Mouse (Mus musculus) forebrain, postnatal 0 days (tissue): Measurements from ENCODE around the gene Gopc. TPM values are rescaled to one million over a fixed set of nuclear protein-coding genes. Genes with fewer than 3 reads are reported as not detected.

Source experiments
- ATAC-seq: fragments of 200-750 bp; cut with Nextera tagmentation; 2 replicates; pipeline ENCODE4 v1.8.0; 2017; ENCODE audit warnings: mild to moderate bottlenecking, moderate library complexity
- DNase-seq: peaks from one replicate; pipeline ENCODE4 v3.0.0-alpha.2; 2015
- H3K27ac ChIP-seq: fragments of 300-500 bp; sonication (generic); 2 replicates; pipeline ENCODE4 v1.5.1; 2014; ENCODE audit warnings: low read depth, mild to moderate bottlenecking, antibody characterized with exemption, low read length, moderate library complexity, mixed read lengths
- H3K27me3 ChIP-seq: fragments of 300-500 bp; sonication (generic); 2 replicates; pipeline ENCODE4 v1.6.1; 2014; ENCODE audit warnings: mild to moderate bottlenecking, low read length, mixed read lengths; ENCODE audit not compliant: insufficient read depth
- H3K36me3 ChIP-seq: fragments of 300-500 bp; sonication (generic); 2 replicates; pipeline ENCODE4 v1.6.1; 2014; ENCODE audit warnings: mild to moderate bottlenecking, moderate library complexity; ENCODE audit not compliant: insufficient read depth
- H3K4me1 ChIP-seq: fragments of 300-500 bp; sonication (generic); 2 replicates; pipeline ENCODE4 v1.6.1; 2014; ENCODE audit warnings: antibody characterized with exemption; ENCODE audit not compliant: insufficient read depth
- H3K4me2 ChIP-seq: fragments of 300-500 bp; sonication (generic); 2 replicates; pipeline ENCODE4 v1.6.1; 2014; ENCODE audit warnings: low read depth, mild to moderate bottlenecking, moderate library complexity
- H3K4me3 ChIP-seq: fragments of 300-500 bp; sonication (generic); 2 replicates; pipeline ENCODE4 v1.5.1; 2014; ENCODE audit warnings: low read depth, low read length, mixed read lengths
- H3K9ac ChIP-seq: fragments of 300-500 bp; sonication (generic); 2 replicates; pipeline ENCODE4 v1.6.1; 2014; ENCODE audit warnings: mild to moderate bottlenecking
- H3K9me3 ChIP-seq: fragments of 300-500 bp; sonication (generic); 2 replicates; pipeline ENCODE4 v1.6.1; 2016; ENCODE audit warnings: low read length
- CTCF ChIP-seq: sonication (generic); IDR thresholded peaks from 2 replicates; pipeline ENCODE4 v1.5.1; 2016; ENCODE audit warnings: antibody characterized with exemption, control low read depth, low read depth
- WGBS: fragments of 180-500 bp; shearing (Covaris S2); extraction: QIAGEN DNeasy Blood & Tissue Kit; methylation state at CpG from one replicate; pipeline ENCODE4 v1.1.7; 2014; 5-methylcytosine and 5-hydroxymethylcytosine counted together
- polyA plus RNA-seq: library from polyadenylated mRNA; unstranded; fragments of >200 nt; fragmentation: Nextera tagmentation; extraction: Ambion mirVana; gene quantifications from 2 replicates; pipeline ENCODE4 v1.2.1, GENCODE M21; 2015
- total RNA-seq: library from RNA; depleted of rRNA; stranded (reverse); fragments of >200 nt; gene quantifications from 2 replicates; pipeline ENCODE4 v1.2.3, GENCODE M21; 2014; rRNA removed

Gopc gene
- total RNA-seq: 18.5 and 22.8 TPM in 2 replicates
- 16.6 and 22.9 TPM in 2 replicates for polyA plus RNA-seq

- peak within 1 kb of the TSS; percentile 86 for H3K4me3 ChIP-seq
- H3K9ac ChIP-seq: peak within 1 kb of the TSS; percentile 96
- TF ChIP-seq CTCF: no peak
- DNase-seq (peak; percentile 99), ATAC-seq (peak; percentile 98)
- WGBS: 2% methylated on average over 69 of the region's 71 CpGs
- H3K9me3 ChIP-seq: no peaks in the 10 kb centered on the region
- peak within 1 kb of the TSS; percentile 69 for H3K4me2 ChIP-seq
- H3K4me1 ChIP-seq: peaks cover 14% of the 10 kb centered on the region
- no peaks in the 10 kb centered on the region for H3K36me3 ChIP-seq
- no peaks in the 10 kb centered on the region for H3K27me3 ChIP-seq
- peak within 1 kb of the TSS; percentile 95 for H3K27ac ChIP-seq
These were observed at the start of gene Gopc for GRCm38 (mm10) chr10:52381845-52382591. Gene Gopc (minus strand): TSS chr10:52382124.

- no peak overlapping the region for H3K4me2 ChIP-seq
- H3K27ac ChIP-seq: no peak overlapping the region
- no peak for DNase-seq
- 90% methylated on average over 1 of the region's 1 CpGs for WGBS
- no peak for TF ChIP-seq CTCF
- H3K4me3 ChIP-seq: no peak overlapping the region
- H3K27me3 ChIP-seq: no peaks in the 10 kb centered on the region
- peaks cover 45% of the 10 kb centered on the region for H3K36me3 ChIP-seq
- H3K4me1 ChIP-seq: no peaks in the 10 kb centered on the region
- no peak overlapping the region for H3K9ac ChIP-seq
- no peak for ATAC-seq
- no peaks in the 10 kb centered on the region for H3K9me3 ChIP-seq
These were observed 49.0 kb upstream of the Gopc start for GRCm38 (mm10) chr10:52430953-52431352.

GRCm38 (mm10) chr10:52427634-52428415, 45.9 kb upstream of the Gopc start:
- Histone ChIP-seq H3K9me3 (no peaks in the 10 kb centered on the region), H3K4me3 (no peak overlapping the region), H3K27ac (no peak overlapping the region), H3K4me2 (no peak overlapping the region), H3K27me3 (no peaks in the 10 kb centered on the region), H3K4me1 (no peaks in the 10 kb centered on the region), H3K9ac (no peak overlapping the region), H3K36me3 (peaks cover 25% of the 10 kb centered on the region)
- no peak for DNase-seq
- ATAC-seq: no peak
- no peak for TF ChIP-seq CTCF
- 31% methylated on average over 2 of the region's 2 CpGs for WGBS

- TF ChIP-seq CTCF: no peak
- no peaks in the 10 kb centered on the region for H3K27me3 ChIP-seq
- no peak overlapping the region for H3K9ac ChIP-seq
- ATAC-seq: no peak
- H3K4me1 ChIP-seq: no peaks in the 10 kb centered on the region
- H3K36me3 ChIP-seq: peaks cover 14% of the 10 kb centered on the region
- no peak overlapping the region for H3K4me3 ChIP-seq
- H3K4me2 ChIP-seq: no peak overlapping the region
- no peak for DNase-seq
- no peaks in the 10 kb centered on the region for H3K9me3 ChIP-seq
- H3K27ac ChIP-seq: no peak overlapping the region
- 86% methylated on average over 7 of the region's 7 CpGs for WGBS
These were observed 44.5 kb upstream of the Gopc start for GRCm38 (mm10) chr10:52426314-52426980.

GRCm38 (mm10) chr10:52423097-52423496, 41.2 kb upstream of the Gopc start:
- ATAC-seq (no peak), DNase-seq (no peak)
- WGBS: 78% methylated on average over 2 of the region's 2 CpGs
- Histone ChIP-seq H3K9me3 (no peaks in the 10 kb centered on the region), H3K4me2 (no peak overlapping the region), H3K4me3 (no peak overlapping the region), H3K27me3 (no peaks in the 10 kb centered on the region), H3K27ac (no peak overlapping the region), H3K36me3 (no peaks in the 10 kb centered on the region), H3K4me1 (peaks cover 19% of the 10 kb centered on the region), H3K9ac (no peak overlapping the region)
- peak; percentile 29 for TF ChIP-seq CTCF

GRCm38 (mm10) chr10:52421716-52422115, 39.8 kb upstream of the Gopc start:
- peaks cover 20% of the 10 kb centered on the region for H3K4me1 ChIP-seq
- H3K4me3 ChIP-seq: no peak overlapping the region
- no peaks in the 10 kb centered on the region for H3K36me3 ChIP-seq
- no peaks in the 10 kb centered on the region for H3K27me3 ChIP-seq
- no peak for DNase-seq
- H3K27ac ChIP-seq: no peak overlapping the region
- no peaks in the 10 kb centered on the region for H3K9me3 ChIP-seq
- TF ChIP-seq CTCF: no peak
- no peak overlapping the region for H3K9ac ChIP-seq
- 95% methylated on average over 6 of the region's 6 CpGs for WGBS
- H3K4me2 ChIP-seq: no peak overlapping the region
- no peak for ATAC-seq
